9 mouse cellular contexts compared by ENCODE assay signal in genomic region chr7:64839281-64839680, GRCm38 (mm10). TPM values are rescaled to one million over a fixed set of nuclear protein-coding genes. Genes with fewer than 3 reads are reported as not detected.
DNase-seq lines count a peak whose midpoint lies in the region; ATAC-seq and TF ChIP-seq lines count a peak whose summit lies in the region.
"Had no signal": no experiment of that assay in that cellular context is flagged by ENCODE, and none has a peak within 500 bp of the region (broad histone marks: within the 10 kb centered on the region; RNA-seq: fewer than 3 reads in every experiment).

No protein-coding gene starts in this region.

- H3K36me3 ChIP-seq in forebrain, embryonic 10.5 days (replicated peaks): no peaks in the 10 kb centered on the region
- H3K36me3 ChIP-seq in neural tube, embryonic 12.5 days: no peaks in the 10 kb centered on the region
- H3K36me3 ChIP-seq: lung, embryonic 15.5 days had no signal

- H3K4me2 ChIP-seq in neural tube, embryonic 12.5 days (replicated peaks): peak overlapping the region; percentile 57; the same call in 1 of the 2 replicates

- no peak for DNase-seq in layer of hippocampus, adult 2 months (ENCODE audit: low spot score in 2 of 2)
- DNase-seq in layer of hippocampus, postnatal 25 days (ENCODE audit: extremely low spot score in 1 of 2, low spot score in 1 of 2): no peak
- peak; percentile 18 for DNase-seq in ZHBTc4 (ENCODE audit: low read depth, low spot score)
- DNase-seq in forebrain, embryonic 10.5 days (ENCODE audit: extremely low spot score, low spot score): no peak
- no peak for DNase-seq in ovary, adult 18-20 months (ENCODE audit: low spot score)
- no peak for DNase-seq in embryo, embryonic 10.5 days (ENCODE audit: low spot score)
- DNase-seq: cerebellum, adult 11-12 months had no signal

- no peak for ATAC-seq in neural tube, embryonic 12.5 days (ENCODE audit: low FRiP score, low read depth)

- WGBS in forebrain, embryonic 10.5 days: 67% methylated on average over 2 of the region's 2 CpGs
- whole genome bisulfite sequencing in neural tube, embryonic 12.5 days: 51% methylated on average over 2 of the region's 2 CpGs

- peaks cover 29% of the 10 kb centered on the region for H3K4me1 ChIP-seq in forebrain, embryonic 10.5 days
- peaks cover 29% of the 10 kb centered on the region for H3K4me1 ChIP-seq in neural tube, embryonic 12.5 days

- H3K27me3 ChIP-seq in forebrain, embryonic 10.5 days (ENCODE audit: poor library complexity, severe bottlenecking): peaks cover 12% of the 10 kb centered on the region; the same call in 1 of the 2 replicates
- peaks cover 8% of the 10 kb centered on the region; the same call in 1 of the 2 replicates for H3K27me3 ChIP-seq in neural tube, embryonic 12.5 days (replicated peaks)
- H3K27me3 ChIP-seq: lung, embryonic 15.5 days had no signal

- peak overlapping the region; percentile 89 for H3K27ac ChIP-seq in layer of hippocampus, adult 2 months
- peak overlapping the region; percentile 80; the same call in 1 of the 2 replicates for H3K27ac ChIP-seq in forebrain, embryonic 10.5 days
- H3K27ac ChIP-seq in neural tube, embryonic 12.5 days: no peak overlapping the region
- H3K27ac ChIP-seq: lung, embryonic 15.5 days had no signal

- TF ChIP-seq CTCF in layer of hippocampus, adult 2 months (conservative IDR thresholded peaks at IDR 0.05): peak; percentile 30; the same call in 1 of the 2 replicates

- H3K9me3 ChIP-seq in forebrain, embryonic 10.5 days: no peaks in the 10 kb centered on the region
- H3K9me3 ChIP-seq in neural tube, embryonic 12.5 days: no peaks in the 10 kb centered on the region
- H3K9me3 ChIP-seq: lung, embryonic 15.5 days had no signal

- H3K4me3 ChIP-seq in layer of hippocampus, adult 2 months: no peak overlapping the region; the same call in 1 of the 2 replicates
- peak overlapping the region; percentile 53; the same call in 1 of the 2 replicates for H3K4me3 ChIP-seq in forebrain, embryonic 10.5 days
- H3K4me3 ChIP-seq in neural tube, embryonic 12.5 days: no peak overlapping the region

- no peak overlapping the region for H3K9ac ChIP-seq in neural tube, embryonic 12.5 days
- H3K9ac ChIP-seq: lung, embryonic 15.5 days had no signal

RNA-seq across cellular contexts. Expression of gene Nsmce3, which starts 33.5 kb away (rescaled TPM):
- 10 to 100 TPM; 16.8 to 19.0 TPM for total RNA-seq in layer of hippocampus, adult 2 months (2021)
- 10 to 100 TPM; 18.2 to 19.3 TPM for total RNA-seq in layer of hippocampus, postnatal 25 days (2021)
- polyA plus RNA-seq in forebrain, embryonic 10.5 days (2016; fragmentation: Nextera tagmentation; extraction: Ambion mirVana): 10.5 TPM in 2 replicates
- polyA plus RNA-seq in neural tube, embryonic 12.5 days (2016; fragmentation: Nextera tagmentation; extraction: Ambion mirVana): 9.9 and 10.3 TPM in 2 replicates
